ENCODE assay signal across 14 mouse cellular contexts in genomic region chr1:23067715-23068114, GRCm38 (mm10). TPM values are rescaled to one million over a fixed set of nuclear protein-coding genes. Genes with fewer than 3 reads are reported as not detected.
"Had no signal": no experiment of that assay in that cellular context is flagged by ENCODE, and none has a peak within 500 bp of the region (broad histone marks: within the 10 kb centered on the region; RNA-seq: fewer than 3 reads in every experiment).

No protein-coding gene starts in this region.

- DNase-seq: kidney, adult 2 months; kidney, postnatal 25 days; liver, embryonic 13.5 days; lung, adult 2 months; lung, postnatal 14 days; retina, postnatal 1 day; thymus, postnatal 36 days had no signal

RNA-seq across cellular contexts. Expression of gene 4933415F23Rik, which starts 34.3 kb away (rescaled TPM):
- total RNA-seq: layer of hippocampus, postnatal 25 days; left cerebral cortex, adult 2 months; left cerebral cortex, postnatal 10 days; left cerebral cortex, postnatal 36 days; liver, adult 2 months; megakaryocyte, adult 5-6 weeks; neutrophil, adult 5-6 weeks had no signal
